Mouse (Mus musculus) forebrain, embryonic 16.5 days (tissue): ENCODE data around the gene Astn2. TPM values are rescaled to one million over a fixed set of nuclear protein-coding genes. Genes with fewer than 3 reads are reported as not detected.
A peak's percentile ranks its signal among the peaks of the same experiment; 100 is the strongest.

ENCODE experiments used
- ATAC-seq: fragments of 200-750 bp; cut with Nextera tagmentation; 2 replicates; pipeline ENCODE4 v1.8.0; 2017; ENCODE audit warnings: mild to moderate bottlenecking, moderate library complexity
- H3K27ac ChIP-seq: fragments of 300-500 bp; sonication (generic); 2 replicates; pipeline ENCODE4 v1.5.1; 2014; ENCODE audit warnings: low read length, control low read depth
- H3K27me3 ChIP-seq: fragments of 300-500 bp; sonication (generic); replicated peaks from 2 replicates; pipeline ENCODE4 v1.6.1; 2014; ENCODE audit warnings: low read length; ENCODE audit not compliant: control insufficient read depth, insufficient read depth
- H3K36me3 ChIP-seq: fragments of 300-500 bp; sonication (generic); 2 replicates; pipeline ENCODE4 v1.6.1; 2014; ENCODE audit not compliant: control insufficient read depth, insufficient read depth
- H3K4me1 ChIP-seq: fragments of 300-500 bp; sonication (generic); replicated peaks from 2 replicates; pipeline ENCODE4 v1.6.1; 2014; ENCODE audit warnings: low read length; ENCODE audit not compliant: control insufficient read depth, insufficient read depth
- H3K4me2 ChIP-seq: fragments of 300-500 bp; sonication (generic); 2 replicates; pipeline ENCODE4 v1.6.1; 2014; ENCODE audit warnings: mild to moderate bottlenecking, low read length, control low read depth
- H3K4me3 ChIP-seq: fragments of 300-500 bp; sonication (generic); replicated peaks from 2 replicates; pipeline ENCODE4 v1.5.1; 2014; ENCODE audit warnings: mild to moderate bottlenecking, low read length, control low read depth
- H3K9ac ChIP-seq: fragments of 300-500 bp; sonication (generic); replicated peaks from 2 replicates; pipeline ENCODE4 v1.6.1; 2014; ENCODE audit warnings: low read depth, low read length, control low read depth
- H3K9me3 ChIP-seq: fragments of 300-500 bp; sonication (generic); 2 replicates; pipeline ENCODE4 v1.6.1; 2016; ENCODE audit warnings: low read length; ENCODE audit not compliant: control insufficient read depth
- WGBS: fragments of 180-500 bp; shearing (Covaris S2); extraction: QIAGEN DNeasy Blood & Tissue Kit; methylation state at CpG from one replicate; pipeline ENCODE4 v1.1.7; 2014; 5-methylcytosine and 5-hydroxymethylcytosine counted together
- polyA plus RNA-seq: library from polyadenylated mRNA; unstranded; fragments of >200 nt; fragmentation: Nextera tagmentation; extraction: Ambion mirVana; gene quantifications from 2 replicates; pipeline ENCODE4 v1.2.1, GENCODE M21; 2015

Gene Astn2
- polyA plus RNA-seq, 1 experiment from 2014 or later = 1.5 TPM

DNA sequence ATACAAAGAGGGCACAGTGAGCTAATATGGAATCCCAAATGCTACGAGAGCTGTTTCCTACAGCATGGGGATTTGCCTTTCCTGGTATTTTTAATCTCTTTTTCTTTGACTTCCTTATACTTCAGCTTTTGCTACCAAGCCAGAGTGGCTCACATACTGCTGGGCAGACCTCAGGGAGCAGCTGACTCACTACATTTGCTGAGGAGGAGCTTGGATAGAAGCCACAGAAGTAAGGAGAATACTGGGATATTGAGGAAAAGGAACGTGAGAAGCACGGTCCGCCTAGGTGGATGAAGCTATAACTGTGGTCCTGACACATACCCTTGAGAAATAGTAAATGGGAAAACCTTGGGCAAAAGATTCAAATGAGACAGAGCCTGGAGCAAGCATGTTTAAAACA is 348.7 kb downstream of the Astn2 start:
- WGBS = 80% methylated on average over 4 of the region's 4 CpGs
- Histone ChIP-seq H3K27me3 (no peaks in the 10 kb centered on the region), H3K4me2 (no peak overlapping the region), H3K4me3 (no peak overlapping the region), H3K27ac (no peak overlapping the region), H3K9me3 (no peaks in the 10 kb centered on the region), H3K9ac (no peak overlapping the region), H3K36me3 (no peaks in the 10 kb centered on the region), H3K4me1 (no peaks in the 10 kb centered on the region)
- no peak for ATAC-seq

DNA sequence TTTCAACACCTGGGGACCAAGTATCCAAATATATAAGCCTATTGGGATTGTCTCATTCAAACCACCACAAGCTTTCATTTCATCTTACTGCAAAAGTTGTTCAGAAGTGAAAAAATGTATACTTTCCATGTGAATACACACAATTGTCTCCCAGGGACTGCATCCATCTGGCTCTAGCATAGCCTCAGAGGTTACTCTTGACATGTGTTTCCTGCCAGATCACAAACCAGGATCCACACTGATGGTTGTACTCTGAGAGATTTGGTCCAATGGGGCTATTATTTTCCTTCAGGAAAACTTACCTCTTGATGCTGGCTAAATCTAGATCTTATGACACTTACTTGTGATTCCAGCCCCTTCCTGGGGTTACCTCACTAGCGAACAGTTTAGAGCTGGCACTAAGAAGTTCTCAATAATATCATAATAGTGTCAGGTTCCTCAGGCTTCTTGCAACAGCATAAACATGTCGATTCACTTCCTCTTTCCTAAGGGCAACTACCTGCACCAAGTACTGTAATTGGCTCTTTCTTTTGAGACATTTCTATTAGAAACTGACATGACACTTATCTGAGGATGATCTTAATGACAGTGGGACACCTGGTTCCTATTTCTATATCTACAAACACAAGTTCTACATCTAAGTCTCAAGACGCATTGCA is 361.3 kb downstream of the Astn2 start:
- no peaks in the 10 kb centered on the region for H3K27me3 ChIP-seq
- 93% methylated on average over 3 of the region's 3 CpGs for WGBS

DNA sequence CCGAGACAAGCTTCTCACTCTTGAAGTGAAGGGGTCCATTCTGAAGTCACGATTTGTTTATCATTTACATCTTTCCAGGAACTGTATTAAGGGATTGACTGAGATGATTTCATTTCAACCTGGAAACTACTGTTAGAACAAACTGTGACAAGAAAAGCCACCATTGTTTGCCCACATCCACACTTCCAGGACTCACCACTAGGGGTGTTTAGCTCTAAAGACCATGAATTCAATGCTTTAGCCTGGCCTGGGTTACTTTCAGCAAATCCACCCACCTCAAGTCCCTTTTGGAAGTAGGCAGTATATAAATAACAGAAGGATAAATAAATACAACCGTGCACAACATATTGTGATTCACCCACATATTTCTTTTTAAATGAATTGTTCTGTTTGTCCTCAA is 370.6 kb downstream of the Astn2 start:
- Histone ChIP-seq H3K36me3 (no peaks in the 10 kb centered on the region), H3K27me3 (no peaks in the 10 kb centered on the region), H3K4me2 (no peak overlapping the region), H3K9me3 (no peaks in the 10 kb centered on the region), H3K4me3 (no peak overlapping the region), H3K9ac (no peak overlapping the region), H3K27ac (no peak overlapping the region), H3K4me1 (no peaks in the 10 kb centered on the region)
- WGBS = 71% methylated on average over 3 of the region's 3 CpGs
- no peak for ATAC-seq

More for the DNA sequence above, 361.3 kb downstream of the Astn2 start:
- H3K27ac ChIP-seq = no peak overlapping the region
- H3K4me3 ChIP-seq = no peak overlapping the region
- no peak overlapping the region for H3K9ac ChIP-seq
- H3K4me1 ChIP-seq = no peaks in the 10 kb centered on the region
- H3K4me2 ChIP-seq = no peak overlapping the region
- ATAC-seq = no peak
- no peaks in the 10 kb centered on the region for H3K9me3 ChIP-seq
- no peaks in the 10 kb centered on the region for H3K36me3 ChIP-seq

DNA sequence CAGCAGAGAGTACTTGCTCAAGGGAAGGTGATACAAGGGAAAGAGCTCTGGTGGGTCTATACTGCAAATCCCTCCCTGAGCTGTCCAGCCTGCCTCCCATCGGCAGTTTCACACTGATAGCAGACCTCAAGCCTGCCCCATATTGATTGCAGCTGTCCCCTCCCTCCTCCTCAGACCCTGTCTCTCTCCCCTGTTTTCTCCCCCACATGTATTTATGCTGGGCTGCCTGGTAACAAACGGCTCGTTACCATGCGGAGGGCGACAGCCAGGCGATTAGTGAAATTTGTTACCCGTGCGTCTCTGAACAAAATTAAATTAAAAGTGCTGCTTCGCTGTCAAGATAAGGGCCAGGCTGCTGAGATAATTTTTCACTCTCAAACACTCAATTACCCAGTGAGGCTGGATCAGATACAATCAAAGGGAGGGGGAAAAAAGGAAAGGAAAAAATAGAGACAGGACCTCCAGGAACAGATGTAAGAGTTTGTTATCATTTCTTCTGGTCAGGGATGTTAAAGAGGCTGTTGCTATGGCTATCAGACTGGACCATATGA is 373.0 kb downstream of the Astn2 start:
- ATAC-seq = no peak
- no peaks in the 10 kb centered on the region for H3K4me1 ChIP-seq
- no peak overlapping the region for H3K4me2 ChIP-seq
- H3K4me3 ChIP-seq = no peak overlapping the region
- 0 out of 2 replicates have a peak, but pooled peaks cover 4% of the 10 kb centered on the region for H3K27me3 ChIP-seq
- H3K36me3 ChIP-seq = no peaks in the 10 kb centered on the region
- H3K27ac ChIP-seq = no peak overlapping the region
- no peaks in the 10 kb centered on the region for H3K9me3 ChIP-seq
- 22% methylated on average over 9 of the region's 9 CpGs for WGBS
- H3K9ac ChIP-seq = no peak overlapping the region

DNA sequence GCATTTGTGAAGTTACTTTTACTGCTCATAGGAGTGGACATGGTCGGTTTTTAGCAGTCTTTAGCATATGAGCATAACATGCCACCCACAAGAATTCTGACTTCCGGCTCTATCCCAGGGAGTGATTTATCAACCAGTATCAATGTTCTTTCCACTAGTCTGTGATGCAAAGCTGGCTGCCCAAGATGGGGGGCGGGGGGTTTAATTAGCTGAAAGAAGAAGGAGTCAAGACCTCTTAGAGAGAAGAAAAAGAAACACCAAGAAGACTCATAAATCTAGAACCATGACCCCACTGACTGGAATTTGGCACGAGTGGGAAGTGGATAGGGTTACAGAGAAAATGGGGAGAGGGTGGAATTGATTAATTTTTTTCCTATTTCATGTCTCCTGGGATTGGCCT is 374.5 kb downstream of the Astn2 start:
- Histone ChIP-seq H3K4me2 (no peak overlapping the region), H3K36me3 (no peaks in the 10 kb centered on the region), H3K9ac (no peak overlapping the region), H3K4me1 (peaks cover 6% of the 10 kb centered on the region), H3K9me3 (no peaks in the 10 kb centered on the region), H3K27ac (no peak overlapping the region), H3K27me3 (0 out of 2 replicates have a peak, but pooled peaks cover 4% of the 10 kb centered on the region), H3K4me3 (no peak overlapping the region)
- no peak for ATAC-seq
- WGBS = 86% methylated on average over 4 of the region's 4 CpGs

DNA sequence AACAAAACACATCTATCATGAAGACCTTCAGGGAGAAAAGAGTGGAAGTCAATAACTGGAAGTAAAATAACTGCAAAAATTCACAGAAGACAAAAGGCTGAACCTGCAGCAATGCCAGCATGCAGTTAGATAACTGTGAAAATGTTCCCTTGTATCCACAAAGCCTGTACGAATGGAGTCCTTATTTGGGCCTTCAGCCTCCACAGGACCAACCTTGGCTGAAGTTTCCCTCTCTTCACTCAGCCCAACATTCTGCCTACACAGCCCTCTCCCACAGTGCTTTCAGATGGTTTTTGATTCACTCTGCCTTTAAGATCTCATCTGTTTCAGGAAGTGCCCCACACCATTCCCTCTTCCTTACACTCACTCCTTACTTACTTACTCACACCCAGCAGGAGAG is 376.5 kb downstream of the Astn2 start:
- peaks cover 6% of the 10 kb centered on the region for H3K4me1 ChIP-seq
- H3K9me3 ChIP-seq = no peaks in the 10 kb centered on the region
- H3K9ac ChIP-seq = no peak overlapping the region
- H3K27ac ChIP-seq = no peak overlapping the region
- WGBS = 91% methylated on average over 1 of the region's 1 CpGs
- H3K4me2 ChIP-seq = no peak overlapping the region
- no peak overlapping the region for H3K4me3 ChIP-seq
- no peaks in the 10 kb centered on the region for H3K36me3 ChIP-seq
- H3K27me3 ChIP-seq = 0 out of 2 replicates have a peak, but pooled peaks cover 4% of the 10 kb centered on the region
- no peak for ATAC-seq

DNA sequence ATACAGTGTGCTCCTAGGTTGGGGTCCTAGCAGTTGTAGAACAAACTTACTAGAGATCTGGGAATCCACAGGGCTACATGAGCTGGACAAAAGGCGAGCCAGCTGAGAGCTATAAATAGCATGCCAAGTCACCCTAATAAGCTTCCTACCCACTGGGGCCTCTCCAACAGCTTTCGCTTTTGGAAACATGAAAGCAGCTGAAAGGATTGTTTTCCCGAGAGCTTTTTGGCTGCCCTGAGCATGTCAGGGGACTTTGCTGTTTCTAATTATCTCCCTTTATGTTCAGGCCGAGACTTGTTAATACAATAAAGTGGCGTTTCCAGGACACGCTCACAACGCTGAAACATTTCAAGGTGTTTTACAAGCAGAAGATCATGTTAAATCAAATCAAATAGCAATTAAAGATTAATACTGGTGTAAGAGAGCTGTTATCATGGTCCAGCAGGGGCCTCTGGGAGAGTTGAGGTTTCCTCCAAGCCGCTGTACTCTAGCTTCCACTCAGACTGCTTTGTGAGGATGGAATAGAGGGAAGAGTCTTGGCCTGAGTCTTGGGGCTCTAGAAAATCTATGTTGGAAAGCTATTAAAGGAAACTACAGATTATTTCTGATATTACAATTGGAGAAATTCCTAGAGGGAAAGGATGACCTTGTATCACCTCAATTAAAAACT is 378.9 kb downstream of the Astn2 start:
- H3K27ac ChIP-seq = no peak overlapping the region
- WGBS = 2% methylated on average over 8 of the region's 8 CpGs
- H3K9ac ChIP-seq = no peak overlapping the region
- ATAC-seq = peak; percentile 95
- H3K27me3 ChIP-seq = 0 out of 2 replicates have a peak, but pooled peaks cover 4% of the 10 kb centered on the region
- H3K4me2 ChIP-seq = no peak overlapping the region; the same call in 1 of the 2 replicates
- no peak overlapping the region for H3K4me3 ChIP-seq
- H3K4me1 ChIP-seq = peaks cover 6% of the 10 kb centered on the region
- no peaks in the 10 kb centered on the region for H3K9me3 ChIP-seq
- H3K36me3 ChIP-seq = no peaks in the 10 kb centered on the region

DNA sequence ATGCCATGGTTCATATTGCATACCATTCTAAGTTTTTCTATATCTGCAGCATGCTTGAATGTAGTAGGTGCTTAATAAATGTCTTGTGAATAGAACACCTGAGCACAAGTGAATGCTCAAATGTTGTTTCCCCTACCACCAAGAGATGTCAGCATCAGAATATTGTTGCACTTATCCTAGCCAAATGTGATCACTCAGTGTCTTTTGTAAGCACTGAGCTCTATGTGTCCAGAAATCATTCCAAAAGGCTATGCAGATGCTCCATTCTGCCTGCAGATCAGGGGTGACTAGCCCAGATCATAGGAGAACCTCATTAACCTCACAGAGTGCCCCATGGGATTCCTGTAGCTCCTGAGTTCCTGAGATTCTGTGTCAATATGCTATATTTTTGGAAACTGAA is 401.5 kb downstream of the Astn2 start:
- Histone ChIP-seq H3K9ac (no peak overlapping the region), H3K9me3 (no peaks in the 10 kb centered on the region), H3K4me3 (no peak overlapping the region), H3K27ac (no peak overlapping the region), H3K4me1 (no peaks in the 10 kb centered on the region), H3K4me2 (no peak overlapping the region), H3K36me3 (no peaks in the 10 kb centered on the region), H3K27me3 (no peaks in the 10 kb centered on the region)
- no peak for ATAC-seq

DNA sequence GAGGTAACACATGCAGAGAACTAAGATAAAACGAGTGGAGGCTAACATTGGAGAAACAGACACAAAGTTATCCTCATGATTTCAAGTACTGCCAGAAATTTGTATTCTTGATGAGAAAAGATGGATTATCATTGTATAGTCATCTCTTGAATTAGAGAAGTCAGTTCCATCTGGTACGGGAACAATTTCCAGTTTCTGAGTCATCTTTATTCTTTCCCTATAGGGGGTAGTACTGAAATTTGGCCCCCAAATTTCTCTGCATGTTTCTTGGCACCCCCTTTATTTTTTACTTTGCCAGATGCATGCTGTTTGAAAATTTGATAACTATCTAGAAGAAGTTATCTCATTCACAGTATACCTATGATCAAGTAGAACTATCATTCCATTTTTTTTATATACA is 420.8 kb downstream of the Astn2 start:
- Histone ChIP-seq H3K27ac (no peak overlapping the region), H3K36me3 (no peaks in the 10 kb centered on the region), H3K9ac (no peak overlapping the region), H3K4me1 (no peaks in the 10 kb centered on the region), H3K4me2 (no peak overlapping the region), H3K9me3 (no peaks in the 10 kb centered on the region), H3K27me3 (no peaks in the 10 kb centered on the region), H3K4me3 (no peak overlapping the region)
- ATAC-seq = no peak
- WGBS = 91% methylated on average over 2 of the region's 2 CpGs
